Mouse (Mus musculus) brain, embryonic 14.5 days (tissue): ENCODE data around the gene 2310033P09Rik.

Experiments
- CTCF ChIP-seq: fragments of 200-500 bp; IDR thresholded peaks from 2 replicates; pipeline ENCODE4 v1.5.1; 2012; ENCODE audit warnings: inconsistent platforms, mild to moderate bottlenecking, moderate library complexity, borderline replicate concordance; ENCODE audit not compliant: insufficient read depth, insufficient read length; ENCODE audit errors: extremely low read depth
- POLR2A ChIP-seq: fragments of 200-500 bp; IDR thresholded peaks from 2 replicates; pipeline ENCODE4 v1.6.1; 2012; ENCODE audit warnings: mild to moderate bottlenecking, inconsistent platforms, borderline replicate concordance; ENCODE audit not compliant: poor library complexity, insufficient read depth, insufficient read length, severe bottlenecking; ENCODE audit errors: extremely low read depth

- no peak for TF ChIP-seq POLR2A
- TF ChIP-seq CTCF: no peak
Measured at GRCm38 (mm10) chr11:59216955-59217354, 8.8 kb downstream of the 2310033P09Rik start.
